Mouse (Mus musculus) ovary, adult 10 weeks (tissue): ENCODE measurements around the gene C1rl. TPM values are rescaled to one million over a fixed set of nuclear protein-coding genes. Genes with fewer than 3 reads are reported as not detected.

ENCODE experiments used
- polyA plus RNA-seq: library from polyadenylated mRNA; stranded (reverse); fragments of 350-450 nt; fragmentation: Illumina TruSeq; extraction: RNeasy Lipid Tissue Mini Kit (QIAGEN cat#74804); gene quantifications from one replicate; pipeline ENCODE4 v1.2.3, GENCODE M21; 2014

The C1rl gene
- polyA plus RNA-seq = 3.4 TPM

DNA sequence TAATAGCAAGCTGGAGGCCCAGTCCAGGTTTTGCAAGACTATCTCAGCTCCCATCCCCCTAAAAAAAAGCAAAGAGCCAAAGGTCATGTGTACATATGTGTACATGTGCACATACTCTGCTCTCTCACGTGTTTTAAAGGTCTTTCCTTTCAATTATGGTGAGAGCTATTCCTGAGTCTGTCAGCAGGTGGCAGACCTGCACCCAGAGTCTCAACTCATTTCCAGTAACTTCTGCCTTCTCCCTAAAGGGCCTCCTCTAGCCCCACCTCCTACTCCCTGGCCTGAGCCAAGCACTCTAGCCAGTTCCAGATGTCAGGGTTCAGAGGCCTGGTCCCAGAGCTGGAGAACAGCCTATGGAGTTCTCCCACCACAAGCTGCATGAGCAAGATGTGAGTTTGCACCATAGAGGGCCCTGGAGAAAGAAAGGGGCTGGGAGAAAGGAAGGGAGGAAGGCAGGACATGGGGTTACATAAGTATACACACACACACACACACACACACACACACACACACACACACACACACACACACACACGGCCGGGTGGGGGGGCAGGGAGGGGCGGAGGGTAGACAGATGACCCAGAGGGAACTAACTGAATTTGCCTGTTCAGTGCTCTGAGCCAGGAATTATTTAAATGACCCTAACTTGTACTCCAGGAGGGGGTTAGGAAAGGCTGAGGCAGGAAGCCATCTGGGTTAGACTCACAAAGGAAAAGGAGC, at the start of gene C1rl:
Gene C1rl, plus strand, starts transcription at position 272 of the 720 bp plus-strand sequence.

DNA sequence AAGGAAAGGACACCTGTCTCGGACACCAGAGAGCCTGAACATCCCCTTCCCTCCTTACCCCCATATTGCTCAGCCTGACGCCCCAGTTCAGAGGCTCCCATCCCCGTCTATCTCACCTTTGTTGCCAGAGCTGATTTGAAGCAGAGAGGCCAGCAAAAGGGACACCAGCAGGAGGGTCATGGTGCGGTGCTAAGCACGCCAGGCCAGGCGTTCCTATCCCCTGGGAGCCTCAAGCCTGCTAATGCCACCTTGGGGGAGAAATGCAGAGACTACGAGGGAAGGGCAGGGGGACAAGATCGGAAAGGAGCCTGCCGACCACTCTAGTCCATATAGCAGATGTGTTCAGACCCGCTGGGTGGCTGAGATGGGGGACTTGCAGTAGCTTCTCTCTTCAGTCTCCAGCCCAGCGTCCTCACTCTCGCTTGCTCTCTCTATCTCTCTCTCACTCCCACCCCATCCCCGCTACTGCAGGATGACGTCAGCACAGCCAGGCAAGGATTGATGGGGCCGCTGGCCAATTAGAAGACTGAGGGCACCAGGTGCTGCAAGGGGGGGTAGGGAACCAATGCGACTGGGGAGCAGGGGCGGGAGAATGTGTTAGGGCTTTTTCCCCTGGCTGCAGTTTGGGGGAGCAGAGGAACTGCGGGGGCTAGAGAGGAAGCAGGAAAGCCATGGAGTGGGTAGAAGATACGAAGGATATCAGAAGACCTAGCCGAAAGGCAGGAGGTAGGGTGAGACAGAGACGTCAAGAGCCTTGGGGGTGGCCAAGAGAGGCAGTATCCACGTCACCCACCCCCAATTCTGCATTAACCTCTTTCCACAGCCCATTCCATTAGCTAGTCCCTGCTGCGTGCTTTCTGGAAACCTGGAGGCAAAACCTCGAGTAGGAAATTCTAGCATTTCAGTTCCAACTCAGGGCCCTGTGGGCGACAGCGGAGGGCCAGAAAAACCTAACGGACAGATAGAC, 28.3 kb upstream of the C1rl start, which contains the start of gene Clstn3:
Gene Clstn3, minus strand, starts transcription at position 490 of the 967 bp plus-strand sequence.

DNA sequence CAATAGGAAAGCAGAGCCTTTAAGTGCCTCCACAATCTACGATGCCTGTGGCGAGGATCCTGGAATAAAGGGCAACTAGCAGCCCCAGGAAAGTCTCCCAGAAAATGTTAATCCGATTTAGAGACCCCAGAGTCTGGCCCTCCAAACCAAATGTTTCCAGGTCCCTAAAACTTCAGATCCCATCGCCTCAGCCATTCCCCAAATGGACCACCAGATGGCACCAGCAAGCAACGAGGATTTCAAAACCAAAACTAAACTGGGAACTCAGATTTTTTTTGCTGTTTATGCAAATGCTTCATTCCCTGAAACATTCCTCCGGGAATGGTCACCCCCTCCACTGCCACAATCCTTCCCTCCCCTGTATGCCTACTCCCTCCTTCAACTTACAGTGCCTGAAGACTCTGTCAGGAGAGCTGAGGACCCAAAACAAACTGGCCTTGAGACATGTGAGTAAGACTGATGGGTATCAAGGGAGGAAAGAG, 19.5 kb downstream of the C1rl start, which contains the start of gene C1ra:
Gene C1ra, plus strand, starts transcription at position 51 of the 482 bp plus-strand sequence.

GRCm38 (mm10) chr6:124542284-124542683, 49.4 kb downstream of the C1rl start, which contains the start of gene C1s1:
Gene C1s1 (minus strand): TSS chr6:124542359.

Other genes starting within 250 kb of the C1rl start
- 4.0 TPM for gene Cd163, start 188.5 kb upstream of the C1rl start, polyA plus RNA-seq
- gene Pex5, start 78.0 kb upstream of the C1rl start, polyA plus RNA-seq = 8.8 TPM
- gene Clstn3, start 28.3 kb upstream of the C1rl start, polyA plus RNA-seq = 0.97 TPM
- 29.5 TPM for gene C1ra, start 19.3 kb downstream of the C1rl start, polyA plus RNA-seq
- 221 TPM for gene C1s1, start 49.2 kb downstream of the C1rl start, polyA plus RNA-seq
- gene C1rb, start 77.2 kb downstream of the C1rl start, polyA plus RNA-seq = not detected
- gene C1s2, start 143.0 kb downstream of the C1rl start, polyA plus RNA-seq = 0.40 TPM
- 40.5 TPM for gene Lpcat3, start 169.9 kb downstream of the C1rl start, polyA plus RNA-seq
- 13.2 TPM for gene Emg1, start 219.1 kb downstream of the C1rl start, polyA plus RNA-seq
- 26.3 TPM for gene Phb2, start 219.2 kb downstream of the C1rl start, polyA plus RNA-seq
- gene Ptpn6, start 245.6 kb downstream of the C1rl start, polyA plus RNA-seq = 4.1 TPM
- 2.1 TPM for gene Grcc10, start 248.3 kb downstream of the C1rl start, polyA plus RNA-seq